In the genomic region with DNA sequence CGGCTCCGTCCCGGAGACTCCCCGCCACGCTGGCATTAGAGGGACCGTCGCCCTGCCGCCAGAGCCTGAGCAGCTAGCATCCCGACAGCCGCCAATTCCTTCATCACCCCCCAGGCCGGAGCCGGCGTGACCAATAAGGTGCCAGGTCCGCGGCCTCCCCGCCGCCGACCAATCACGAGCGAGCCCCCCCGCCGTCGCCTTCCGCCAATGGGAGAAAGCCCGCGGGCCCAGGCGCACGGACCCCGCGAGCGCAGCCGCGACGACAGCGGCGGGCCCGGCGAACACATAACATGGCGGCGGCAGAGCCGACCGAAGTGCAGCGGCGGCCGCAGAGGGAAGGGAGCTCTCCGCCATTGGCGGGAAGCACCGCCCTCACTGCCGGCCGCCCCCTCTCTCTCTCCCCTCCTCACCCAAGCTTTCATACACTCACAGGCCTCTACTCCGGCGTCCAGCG, we compare ENCODE assay signal across 8 mouse cellular contexts. TPM values are rescaled to one million over a fixed set of nuclear protein-coding genes. Genes with fewer than 3 reads are reported as not detected.
DNase-seq lines count a peak whose midpoint lies in the region; ATAC-seq and TF ChIP-seq lines count a peak whose summit lies in the region.

No protein-coding gene starts in this region.

- TF ChIP-seq CTCF in thymus, adult 2 months (IDR thresholded peaks at IDR 0.05; ENCODE audit: borderline replicate concordance, control insufficient read depth, extremely low read depth, insufficient read depth, low read length, poor library complexity), result no peak; the same call in 1 of the 2 replicates

- H3K36me3 ChIP-seq in lung, embryonic 16.5 days (ENCODE audit: control insufficient read depth, insufficient read depth, low read length), result no peaks in the 10 kb centered on the region
- no peaks in the 10 kb centered on the region for H3K36me3 ChIP-seq in thymus, adult 2 months (ENCODE audit: control insufficient read depth, insufficient read depth, low read length)

- under 1% methylated on average over 44 of the region's 53 CpGs for WGBS in lung, embryonic 16.5 days
- under 1% methylated on average over 52 of the region's 53 CpGs for WGBS in thymus, adult 2 months

- peak; percentile 83 to 87 for ATAC-seq in hematopoietic stem cell, adult 5-6 weeks (replicated peaks in 1 of 2; ENCODE audit: insufficient read depth in 1 of 2, low FRiP score in 2 of 2, low TSS enrichment in 1 of 2, low read depth in 1 of 2, poor library complexity in 2 of 2, severe bottlenecking in 2 of 2)
- peak; percentile 97 for ATAC-seq in lung, embryonic 16.5 days (ENCODE audit: low read depth)

- H3K4me2 ChIP-seq in lung, embryonic 16.5 days (ENCODE audit: low read depth, low read length), result peak overlapping the region; percentile 83

- peak overlapping the region; percentile 99 for H3K27ac ChIP-seq in lung, embryonic 16.5 days (ENCODE audit: low read length)
- peak overlapping the region; percentile 87 for H3K27ac ChIP-seq in thymus, adult 2 months (ENCODE audit: control insufficient read depth, insufficient read depth, low read length)

- peaks cover 9% of the 10 kb centered on the region for H3K4me1 ChIP-seq in lung, embryonic 16.5 days (replicated peaks; ENCODE audit: control insufficient read depth, insufficient read depth, low read length)
- peaks cover 3% of the 10 kb centered on the region for H3K4me1 ChIP-seq in thymus, adult 2 months (replicated peaks; ENCODE audit: control insufficient read depth, insufficient read depth, low read length)

- peak; percentile 98 for TF ChIP-seq POLR2A in thymus, adult 2 months (IDR thresholded peaks at IDR 0.05; ENCODE audit: control insufficient read depth, extremely low read depth, insufficient read depth, low read length, poor library complexity)

- peak overlapping the region; percentile 99 for H3K9ac ChIP-seq in lung, embryonic 16.5 days (ENCODE audit: low read length)

- H3K27me3 ChIP-seq in lung, embryonic 16.5 days (ENCODE audit: control insufficient read depth, insufficient read depth, low read depth, low read length), result no peaks in the 10 kb centered on the region
- H3K27me3 ChIP-seq in thymus, adult 2 months (ENCODE audit: control insufficient read depth, insufficient read depth, low read length), result no peaks in the 10 kb centered on the region

- H3K4me3 ChIP-seq in lung, embryonic 16.5 days (ENCODE audit: low read length), result peak overlapping the region; percentile 63
- peak overlapping the region; percentile 94 for H3K4me3 ChIP-seq in thymus, adult 2 months (ENCODE audit: control insufficient read depth, insufficient read depth, low read length)

- H3K9me3 ChIP-seq in lung, embryonic 16.5 days (ENCODE audit: control insufficient read depth, low read length), result no peaks in the 10 kb centered on the region

- DNase-seq in MEL-GATA-1-ER (ENCODE audit: extremely low read depth, low read depth), result peak; percentile 59
- DNase-seq in cerebellum, adult 8-10 months, result peak; percentile 98
- DNase-seq in forelimb bud, embryonic 11.5 days (ENCODE audit: low read depth, low spot score), result peak; percentile 87
- peak; percentile 96 for DNase-seq in layer of hippocampus, adult 9-11 months
- DNase-seq in ovary, adult 18-20 months (ENCODE audit: low spot score), result peak; percentile 93
- DNase-seq in thymus, adult 2 months, result peak; percentile 92

RNA-seq across cellular contexts. Expression of gene Nfyc, which starts 6.2 kb away (rescaled TPM):
- total RNA-seq in hematopoietic stem cell, adult 5-6 weeks (2017), result 49.2 and 64.7 TPM in 2 replicates
- polyA plus RNA-seq in lung, embryonic 16.5 days (2015; fragmentation: Nextera tagmentation; extraction: Ambion mirVana), result 93.3 and 96.5 TPM in 2 replicates
- polyA plus RNA-seq in thymus, adult 2 months (2012; rRNA removed), result 317 and 354 TPM in 2 replicates

RNA-seq across cellular contexts. Expression of gene Rims3, which starts 29.5 kb away (rescaled TPM):
- 0.30 and 1.2 TPM in 2 replicates for total RNA-seq in hematopoietic stem cell, adult 5-6 weeks (2017)
- 0.69 and 0.73 TPM in 2 replicates for polyA plus RNA-seq in lung, embryonic 16.5 days (2015; fragmentation: Nextera tagmentation; extraction: Ambion mirVana)
- 3.7 and 4.1 TPM in 2 replicates for polyA plus RNA-seq in thymus, adult 2 months (2012; rRNA removed)

Comparison
In these comparisons a context has a peak if more than half of its experiments do, and no peak if none do; other contexts are left out.
1. Peak in every context shown above with its lines: DNase-seq, ATAC-seq, H3K4me3 ChIP-seq and H3K27ac ChIP-seq.